Mouse (Mus musculus) urinary bladder, adult 2 months (tissue): ENCODE results near the gene Max. TPM values are rescaled to one million over a fixed set of nuclear protein-coding genes. Genes with fewer than 3 reads are reported as not detected.

Source experiments
- polyA plus RNA-seq: library from polyadenylated mRNA; depleted of rRNA; stranded (reverse); fragments of >200 nt; gene quantifications from 2 replicates; pipeline ENCODE4 v1.2.3, GENCODE M21; 2012; rRNA removed

Max gene
- polyA plus RNA-seq, 1 experiment = 42.5 TPM

Other genes starting within 250 kb of the Max start
- 130 and 145 TPM in 2 replicates for gene Churc1, start 196.7 kb downstream of the Max start, polyA plus RNA-seq
- gene Fntb, start 196.6 kb downstream of the Max start, polyA plus RNA-seq = 18.3 and 19.3 TPM in 2 replicates
- gene Gpx2, start 166.6 kb downstream of the Max start, polyA plus RNA-seq = 22.1 and 22.4 TPM in 2 replicates
- gene Rab15, start 139.3 kb downstream of the Max start, polyA plus RNA-seq = 64.8 and 68.0 TPM in 2 replicates